Mouse (Mus musculus) embryonic fibroblast, embryonic 13.5 days (primary cell): ENCODE measurements around the gene Wnt2. TPM values are rescaled to one million over a fixed set of nuclear protein-coding genes. Genes with fewer than 3 reads are reported as not detected.

Source experiments
- H3K27ac ChIP-seq: 2 replicates; pipeline ENCODE4 v1.5.1; 2012; ENCODE audit warnings: low read length, control low read depth, inconsistent platforms; ENCODE audit not compliant: insufficient read depth
- H3K4me1 ChIP-seq: 2 replicates; pipeline ENCODE4 v1.6.1; 2011; ENCODE audit warnings: low read length; ENCODE audit not compliant: control insufficient read depth, insufficient read depth
- H3K4me3 ChIP-seq: 2 replicates; pipeline ENCODE4 v1.5.1; 2011; ENCODE audit warnings: mild to moderate bottlenecking, control low read depth, low read length; ENCODE audit not compliant: insufficient read depth
- CTCF ChIP-seq: IDR thresholded peaks from 2 replicates; pipeline ENCODE4 v1.5.1; 2011; ENCODE audit warnings: mild to moderate bottlenecking, control low read depth, low read length, moderate library complexity, borderline replicate concordance; ENCODE audit not compliant: insufficient read depth
- POLR2A ChIP-seq: IDR thresholded peaks from 2 replicates; pipeline ENCODE4 v1.6.1; 2011; ENCODE audit warnings: low read depth, mild to moderate bottlenecking, control low read depth, low read length, moderate library complexity
- polyA plus RNA-seq: library from polyadenylated mRNA; stranded (reverse); fragments of >200 nt; gene quantifications from 2 replicates; pipeline ENCODE4 v1.2.4, GENCODE M21; 2011; ENCODE audit warnings: low read depth; ENCODE audit not compliant: missing spikeins, insufficient read length

Gene Wnt2
- polyA plus RNA-seq, 1 experiment, result 2.1 TPM

GRCm38 (mm10) chr6:18030868-18031508 lies 603 bp upstream of the Wnt2 start:
- Histone ChIP-seq H3K4me1 (no peaks in the 10 kb centered on the region; the same call in 1 of the 2 replicates), H3K4me3 (peak overlapping the region; percentile 29; the same call in 1 of the 2 replicates), H3K27ac (no peak overlapping the region)
- TF ChIP-seq CTCF, result no peak
- TF ChIP-seq POLR2A, result no peak

GRCm38 (mm10) chr6:18024133-18024794 lies 6.1 kb downstream of the Wnt2 start:
- Histone ChIP-seq H3K4me3 (no peak overlapping the region), H3K27ac (no peak overlapping the region), H3K4me1 (no peaks in the 10 kb centered on the region; the same call in 1 of the 2 replicates)
- TF ChIP-seq CTCF (no peak), POLR2A (no peak)

- Histone ChIP-seq H3K4me3 (no peak overlapping the region), H3K27ac (no peak overlapping the region), H3K4me1 (no peaks in the 10 kb centered on the region)
- no peak for TF ChIP-seq CTCF
- TF ChIP-seq POLR2A, result no peak
Observed at GRCm38 (mm10) chr6:18013346-18013745, 17.0 kb downstream of the Wnt2 start.

- H3K4me3 ChIP-seq, result no peak overlapping the region
- H3K27ac ChIP-seq, result no peak overlapping the region
- H3K4me1 ChIP-seq, result no peaks in the 10 kb centered on the region
- no peak for TF ChIP-seq POLR2A
- no peak for TF ChIP-seq CTCF
Observed at GRCm38 (mm10) chr6:18007356-18007755, 23.0 kb downstream of the Wnt2 start.

GRCm38 (mm10) chr6:18002065-18002464 lies 28.3 kb downstream of the Wnt2 start:
- Histone ChIP-seq H3K4me1 (no peaks in the 10 kb centered on the region), H3K4me3 (no peak overlapping the region), H3K27ac (no peak overlapping the region)
- no peak for TF ChIP-seq CTCF
- no peak for TF ChIP-seq POLR2A

GRCm38 (mm10) chr6:17998497-17998896 lies 31.9 kb downstream of the Wnt2 start:
- Histone ChIP-seq H3K4me3 (no peak overlapping the region), H3K4me1 (no peaks in the 10 kb centered on the region), H3K27ac (no peak overlapping the region)
- TF ChIP-seq POLR2A (no peak), CTCF (no peak)

- no peaks in the 10 kb centered on the region for H3K4me1 ChIP-seq
- no peak overlapping the region for H3K4me3 ChIP-seq
- TF ChIP-seq CTCF (no peak), POLR2A (no peak)
- no peak overlapping the region for H3K27ac ChIP-seq
Observed at GRCm38 (mm10) chr6:17994956-17995790, 35.2 kb downstream of the Wnt2 start.

GRCm38 (mm10) chr6:17991625-17992024 lies 38.8 kb downstream of the Wnt2 start:
- Histone ChIP-seq H3K27ac (no peak overlapping the region), H3K4me3 (no peak overlapping the region), H3K4me1 (no peaks in the 10 kb centered on the region)
- TF ChIP-seq CTCF, result no peak
- no peak for TF ChIP-seq POLR2A

- Histone ChIP-seq H3K27ac (no peak overlapping the region), H3K4me3 (no peak overlapping the region), H3K4me1 (no peaks in the 10 kb centered on the region)
- TF ChIP-seq CTCF (no peak), POLR2A (no peak)
Observed at GRCm38 (mm10) chr6:17990173-17991028, 40.0 kb downstream of the Wnt2 start.

GRCm38 (mm10) chr6:17979361-17979760 lies 51.0 kb downstream of the Wnt2 start:
- Histone ChIP-seq H3K27ac (peak overlapping the region; percentile 91), H3K4me1 (peaks cover 1% of the 10 kb centered on the region; the same call in 1 of the 2 replicates), H3K4me3 (no peak overlapping the region)
- TF ChIP-seq POLR2A, result no peak
- no peak for TF ChIP-seq CTCF
